Mouse (Mus musculus) liver, adult 2 months (tissue): ENCODE measurements around the gene Maml3. TPM values are rescaled to one million over a fixed set of nuclear protein-coding genes. Genes with fewer than 3 reads are reported as not detected.

Source experiments
- DNase-seq: peaks from one replicate; pipeline ENCODE4 v3.0.0-alpha.2; 2011; ENCODE audit warnings: low read depth, low spot score; ENCODE audit errors: extremely low read depth
- H3K27ac ChIP-seq: fragments of 200-500 bp; replicated peaks from 2 replicates; pipeline ENCODE4 v1.5.1; 2012; ENCODE audit warnings: low read depth, mild to moderate bottlenecking, control low read depth, inconsistent platforms, low read length; ENCODE audit not compliant: insufficient read depth
- H3K27me3 ChIP-seq: fragments of 200-500 bp; 2 replicates; pipeline ENCODE4 v1.6.1; 2012; ENCODE audit warnings: mild to moderate bottlenecking, moderate library complexity, low read length, inconsistent platforms; ENCODE audit not compliant: control insufficient read depth, insufficient read depth
- H3K36me3 ChIP-seq: fragments of 200-500 bp; 2 replicates; pipeline ENCODE4 v1.6.1; 2012; ENCODE audit warnings: low read length, inconsistent platforms; ENCODE audit not compliant: control insufficient read depth, insufficient read depth
- H3K4me1 ChIP-seq: fragments of 200-500 bp; 2 replicates; pipeline ENCODE4 v1.6.1; 2011; ENCODE audit warnings: low read length; ENCODE audit not compliant: control insufficient read depth, insufficient read depth
- H3K4me3 ChIP-seq: fragments of 200-500 bp; 2 replicates; pipeline ENCODE4 v1.5.1; 2011; ENCODE audit warnings: low read depth, mild to moderate bottlenecking, control low read depth, low read length, moderate library complexity; ENCODE audit not compliant: insufficient read depth
- H3K79me2 ChIP-seq: fragments of 200-500 bp; 2 replicates; pipeline ENCODE4 v1.6.1; 2012; ENCODE audit warnings: inconsistent platforms, mild to moderate bottlenecking, low read length, moderate library complexity; ENCODE audit not compliant: control insufficient read depth, insufficient read depth
- H3K9ac ChIP-seq: fragments of 200-500 bp; 2 replicates; pipeline ENCODE4 v1.6.1; 2012; ENCODE audit warnings: low read depth, mild to moderate bottlenecking, control low read depth, inconsistent platforms, low read length
- CTCF ChIP-seq: fragments of 200-500 bp; IDR thresholded peaks from 2 replicates; pipeline ENCODE4 v1.5.1; 2011; ENCODE audit warnings: low read depth, low read length, control low read depth
- POLR2A ChIP-seq: fragments of 200-500 bp; IDR thresholded peaks from 2 replicates; pipeline ENCODE4 v1.6.1; 2011; ENCODE audit warnings: low read length, control low read depth; ENCODE audit not compliant: insufficient read depth; ENCODE audit errors: extremely low read depth
- WGBS: fragments of 180-500 bp; shearing (Covaris S2); methylation state at CpG from one replicate; pipeline ENCODE4 v1.1.7; 2018; 5-methylcytosine and 5-hydroxymethylcytosine counted together
- polyA plus RNA-seq: library from polyadenylated mRNA; depleted of rRNA; stranded (reverse); fragments of >200 nt; gene quantifications from 2 replicates; pipeline ENCODE4 v1.2.3, GENCODE M21; 2012
- total RNA-seq: library from RNA; depleted of rRNA; stranded (reverse); fragments of >200 nt; gene quantifications from 2 replicates; pipeline ENCODE4 v1.2.3, GENCODE M21; 2014

The Maml3 gene
- total and polyA plus RNA-seq, 2 experiments = 0.64 to 0.92 TPM

GRCm38 (mm10) chr3:51819109-51819508 is 285.8 kb downstream of the Maml3 start:
- H3K4me3 ChIP-seq = no peak overlapping the region
- H3K27ac ChIP-seq = no peak overlapping the region
- no peaks in the 10 kb centered on the region for H3K79me2 ChIP-seq
- H3K9ac ChIP-seq = no peak overlapping the region
- WGBS = 92% methylated on average over 7 of the region's 7 CpGs
- H3K36me3 ChIP-seq = no peaks in the 10 kb centered on the region
- TF ChIP-seq POLR2A = no peak
- no peak for DNase-seq
- no peaks in the 10 kb centered on the region for H3K27me3 ChIP-seq
- H3K4me1 ChIP-seq = no peaks in the 10 kb centered on the region

GRCm38 (mm10) chr3:51817919-51818318 is 287.0 kb downstream of the Maml3 start:
- Histone ChIP-seq H3K4me1 (no peaks in the 10 kb centered on the region), H3K4me3 (no peak overlapping the region), H3K9ac (no peak overlapping the region), H3K79me2 (no peaks in the 10 kb centered on the region), H3K27ac (no peak overlapping the region), H3K36me3 (no peaks in the 10 kb centered on the region), H3K27me3 (no peaks in the 10 kb centered on the region)
- DNase-seq = no peak
- 97% methylated on average over 15 of the region's 15 CpGs for WGBS
- no peak for TF ChIP-seq CTCF
- no peak for TF ChIP-seq POLR2A

- no peaks in the 10 kb centered on the region for H3K36me3 ChIP-seq
- H3K27me3 ChIP-seq = no peaks in the 10 kb centered on the region
- H3K4me3 ChIP-seq = no peak overlapping the region
- TF ChIP-seq POLR2A (no peak), CTCF (no peak)
- no peak for DNase-seq
- H3K4me1 ChIP-seq = no peaks in the 10 kb centered on the region
- H3K27ac ChIP-seq = no peak overlapping the region
- no peak overlapping the region for H3K9ac ChIP-seq
- WGBS = 95% methylated on average over 6 of the region's 6 CpGs
- no peaks in the 10 kb centered on the region for H3K79me2 ChIP-seq
Measured at GRCm38 (mm10) chr3:51817329-51817728, 287.5 kb downstream of the Maml3 start.

GRCm38 (mm10) chr3:51816517-51817285 is 288.2 kb downstream of the Maml3 start:
- Histone ChIP-seq H3K27me3 (no peaks in the 10 kb centered on the region), H3K36me3 (no peaks in the 10 kb centered on the region), H3K4me1 (peaks cover 3% of the 10 kb centered on the region; the same call in 1 of the 2 replicates), H3K27ac (no peak overlapping the region), H3K79me2 (no peaks in the 10 kb centered on the region), H3K4me3 (no peak overlapping the region), H3K9ac (no peak overlapping the region)
- no peak for TF ChIP-seq CTCF
- TF ChIP-seq POLR2A = no peak
- no peak for DNase-seq
- 95% methylated on average over 7 of the region's 7 CpGs for whole genome bisulfite sequencing

- 83% methylated on average over 4 of the region's 4 CpGs for WGBS
- no peak for DNase-seq
- H3K4me3 ChIP-seq = no peak overlapping the region
- no peaks in the 10 kb centered on the region for H3K27me3 ChIP-seq
- TF ChIP-seq CTCF = no peak
- no peak for TF ChIP-seq POLR2A
- H3K27ac ChIP-seq = no peak overlapping the region
- H3K79me2 ChIP-seq = no peaks in the 10 kb centered on the region
- H3K36me3 ChIP-seq = no peaks in the 10 kb centered on the region
- H3K4me1 ChIP-seq = peaks cover 6% of the 10 kb centered on the region
- no peak overlapping the region for H3K9ac ChIP-seq
Measured at GRCm38 (mm10) chr3:51814073-51814472, 290.8 kb downstream of the Maml3 start.

GRCm38 (mm10) chr3:51813186-51813585 is 291.7 kb downstream of the Maml3 start:
- no peak overlapping the region for H3K4me3 ChIP-seq
- over 99% methylated on average over 5 of the region's 5 CpGs for WGBS
- H3K27ac ChIP-seq = no peak overlapping the region
- H3K36me3 ChIP-seq = no peaks in the 10 kb centered on the region
- H3K9ac ChIP-seq = no peak overlapping the region
- no peaks in the 10 kb centered on the region for H3K27me3 ChIP-seq
- H3K4me1 ChIP-seq = peaks cover 6% of the 10 kb centered on the region
- no peaks in the 10 kb centered on the region for H3K79me2 ChIP-seq
- no peak for DNase-seq
- no peak for TF ChIP-seq POLR2A
- TF ChIP-seq CTCF = no peak
